Mouse (Mus musculus) limb, embryonic 12.5 days (tissue): ENCODE data around the gene B230118H07Rik. TPM values are rescaled to one million over a fixed set of nuclear protein-coding genes. Genes with fewer than 3 reads are reported as not detected.

ENCODE experiments used
- ATAC-seq: fragments of 200-750 bp; cut with Nextera tagmentation; 2 replicates; pipeline ENCODE4 v1.8.0; 2017; ENCODE audit warnings: low read depth, moderate TSS enrichment; ENCODE audit not compliant: insufficient number of reproducible peaks, insufficient read depth, low FRiP score, low TSS enrichment
- H3K27ac ChIP-seq: fragments of 300-500 bp; sonication (generic); 2 replicates; pipeline ENCODE4 v1.5.1; 2016; ENCODE audit warnings: mild to moderate bottlenecking, moderate library complexity
- H3K27me3 ChIP-seq: fragments of 300-500 bp; sonication (generic); 2 replicates; pipeline ENCODE4 v1.6.1; 2016; ENCODE audit warnings: mild to moderate bottlenecking, moderate library complexity
- H3K36me3 ChIP-seq: fragments of 300-500 bp; sonication (generic); 2 replicates; pipeline ENCODE4 v1.6.1; 2016; ENCODE audit warnings: mild to moderate bottlenecking, moderate library complexity
- H3K4me1 ChIP-seq: fragments of 300-500 bp; sonication (generic); replicated peaks from 2 replicates; pipeline ENCODE4 v1.6.1; 2016
- H3K4me2 ChIP-seq: fragments of 300-500 bp; sonication (generic); 2 replicates; pipeline ENCODE4 v1.6.1; 2016; ENCODE audit warnings: mild to moderate bottlenecking, moderate library complexity
- H3K4me3 ChIP-seq: fragments of 300-500 bp; sonication (generic); replicated peaks from 2 replicates; pipeline ENCODE4 v1.5.1; 2016; ENCODE audit warnings: mild to moderate bottlenecking
- H3K9ac ChIP-seq: fragments of 300-500 bp; sonication (generic); replicated peaks from 2 replicates; pipeline ENCODE4 v1.6.1; 2016; ENCODE audit warnings: mild to moderate bottlenecking, moderate library complexity
- H3K9me3 ChIP-seq: fragments of 300-500 bp; sonication (generic); 2 replicates; pipeline ENCODE4 v1.6.1; 2016; ENCODE audit warnings: mild to moderate bottlenecking, moderate library complexity
- WGBS: fragments of 180-500 bp; shearing (Covaris S2); methylation state at CpG from one replicate; pipeline ENCODE4 v1.1.7; 2016; 5-methylcytosine and 5-hydroxymethylcytosine counted together
- polyA plus RNA-seq: library from polyadenylated mRNA; unstranded; fragments of >200 nt; fragmentation: Nextera tagmentation; extraction: Ambion mirVana; gene quantifications from 2 replicates; pipeline ENCODE4 v1.2.1, GENCODE M21; 2016

Gene B230118H07Rik
- polyA plus RNA-seq, 1 experiment from 2014 or later = 57.7 TPM

DNA sequence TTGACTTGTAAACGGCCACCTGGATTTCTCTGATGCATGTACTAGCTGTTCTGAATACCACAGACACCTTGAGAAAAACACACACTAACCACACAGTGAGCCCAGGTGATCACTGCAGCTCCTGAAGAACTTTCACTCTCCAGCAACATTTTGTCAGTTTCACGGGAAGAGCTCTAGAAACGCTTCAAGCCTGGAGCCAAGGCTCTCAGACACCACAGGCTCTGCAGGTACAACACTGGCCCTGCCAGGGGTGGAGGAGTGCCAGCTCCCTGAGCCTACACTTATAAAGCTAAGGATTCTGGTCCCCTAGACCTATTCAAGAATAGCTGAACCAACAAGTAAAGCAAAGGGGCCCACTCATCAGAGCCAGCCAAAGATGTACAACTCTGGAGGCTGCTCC, 67.9 kb downstream of the B230118H07Rik start:
- no peak overlapping the region for H3K4me2 ChIP-seq
- WGBS = 70% methylated on average over 3 of the region's 3 CpGs
- H3K4me1 ChIP-seq = peaks cover 27% of the 10 kb centered on the region
- H3K4me3 ChIP-seq = no peak overlapping the region
- no peak overlapping the region for H3K9ac ChIP-seq
- H3K27ac ChIP-seq = no peak overlapping the region
- no peaks in the 10 kb centered on the region for H3K9me3 ChIP-seq
- peaks cover 5% of the 10 kb centered on the region; the same call in 1 of the 2 replicates for H3K36me3 ChIP-seq
- ATAC-seq = no peak
- H3K27me3 ChIP-seq = no peaks in the 10 kb centered on the region

DNA sequence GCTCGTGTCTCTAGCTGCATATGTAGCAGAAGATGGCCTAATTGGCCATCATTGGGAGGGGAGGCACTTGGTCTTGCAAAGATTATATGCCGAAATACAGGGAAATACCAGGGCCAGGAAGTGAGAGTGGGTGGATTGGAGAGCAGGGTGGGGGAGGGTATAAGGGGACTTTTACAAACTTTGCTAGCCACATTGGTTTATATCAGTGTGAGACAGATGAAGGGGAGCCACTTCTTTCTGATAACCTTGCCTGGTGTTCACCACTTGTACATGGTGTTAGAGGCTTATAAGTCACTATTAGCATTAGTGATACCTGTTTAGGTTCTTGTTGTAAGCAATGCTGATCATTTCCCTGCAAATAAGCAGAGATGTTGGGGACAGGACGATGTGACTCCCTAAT, 68.4 kb downstream of the B230118H07Rik start:
- H3K27me3 ChIP-seq = no peaks in the 10 kb centered on the region
- WGBS = 59% methylated on average over 3 of the region's 3 CpGs
- H3K4me3 ChIP-seq = no peak overlapping the region
- no peak overlapping the region for H3K27ac ChIP-seq
- no peak overlapping the region for H3K4me2 ChIP-seq
- ATAC-seq = no peak
- peaks cover 32% of the 10 kb centered on the region for H3K4me1 ChIP-seq
- peaks cover 5% of the 10 kb centered on the region; the same call in 1 of the 2 replicates for H3K36me3 ChIP-seq
- H3K9ac ChIP-seq = no peak overlapping the region
- H3K9me3 ChIP-seq = no peaks in the 10 kb centered on the region

DNA sequence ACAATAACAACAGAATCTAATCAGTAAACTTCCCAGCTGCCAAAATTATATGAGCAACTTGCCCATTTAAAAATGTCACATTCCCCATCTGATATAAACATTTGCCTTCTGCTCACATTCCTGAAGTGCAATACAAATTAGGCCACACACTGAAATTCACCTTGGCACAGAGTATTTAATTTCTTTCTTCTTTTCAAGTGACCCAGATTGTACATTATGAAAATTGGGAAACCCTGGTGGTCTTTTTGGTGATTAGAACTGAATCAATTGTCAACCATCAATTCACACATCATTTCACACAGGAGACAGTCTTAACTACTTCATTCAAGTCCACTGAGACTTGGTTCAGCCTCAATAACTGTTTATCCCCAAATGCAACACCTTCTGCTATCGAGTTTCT, 68.9 kb downstream of the B230118H07Rik start:
- Histone ChIP-seq H3K4me2 (no peak overlapping the region), H3K4me1 (peaks cover 35% of the 10 kb centered on the region), H3K4me3 (no peak overlapping the region), H3K9me3 (no peaks in the 10 kb centered on the region), H3K27me3 (no peaks in the 10 kb centered on the region), H3K9ac (no peak overlapping the region), H3K27ac (no peak overlapping the region), H3K36me3 (peaks cover 5% of the 10 kb centered on the region; the same call in 1 of the 2 replicates)
- ATAC-seq = no peak
- WGBS = 27% methylated on average over 1 of the region's 1 CpGs

DNA sequence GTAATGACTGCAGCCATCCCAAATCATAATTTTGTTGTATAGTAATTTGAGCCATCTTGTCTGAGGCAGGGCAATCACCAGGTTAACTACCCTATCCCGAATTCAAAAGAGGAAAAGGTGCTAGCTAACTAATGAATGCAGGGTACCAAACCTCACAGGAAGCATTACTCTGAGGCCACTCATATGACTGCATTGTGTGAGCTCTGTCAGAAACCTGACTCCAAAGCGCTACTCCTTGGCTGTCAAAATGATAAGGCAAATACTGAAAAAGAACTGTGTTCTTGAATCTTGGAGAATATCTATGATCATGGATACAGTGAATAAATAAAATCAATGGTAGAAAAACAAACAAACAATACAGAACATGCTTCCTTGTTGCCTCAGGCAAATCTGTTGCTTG, 69.3 kb downstream of the B230118H07Rik start:
- no peak for ATAC-seq
- no peak overlapping the region for H3K9ac ChIP-seq
- WGBS = 44% methylated on average over 2 of the region's 2 CpGs

DNA sequence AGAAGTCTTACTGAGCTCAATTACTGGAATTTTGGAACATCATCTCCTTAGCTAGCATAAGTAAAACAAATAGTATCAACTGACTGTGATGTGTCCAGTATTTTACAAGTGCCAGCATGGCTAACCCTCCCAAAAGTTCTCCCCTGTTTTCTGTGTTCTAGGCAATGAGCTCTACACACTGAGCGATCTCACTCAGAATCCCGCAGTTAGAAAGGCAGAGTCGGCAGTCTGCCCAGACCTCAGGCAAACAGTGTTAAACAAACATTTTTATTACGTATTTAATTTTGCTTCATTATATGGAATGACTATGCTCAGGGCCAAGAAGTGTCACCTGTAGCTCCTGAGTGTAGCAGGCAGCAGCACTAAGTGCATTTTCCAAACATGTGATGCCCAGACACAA, 72.1 kb downstream of the B230118H07Rik start:
- H3K4me1 ChIP-seq = peaks cover 41% of the 10 kb centered on the region
- no peak for ATAC-seq

More for the DNA sequence above, 69.3 kb downstream of the B230118H07Rik start:
- no peak overlapping the region for H3K27ac ChIP-seq
- H3K9me3 ChIP-seq = no peaks in the 10 kb centered on the region
- no peak overlapping the region for H3K4me3 ChIP-seq
- H3K36me3 ChIP-seq = peaks cover 4% of the 10 kb centered on the region; the same call in 1 of the 2 replicates
- H3K4me1 ChIP-seq = peaks cover 39% of the 10 kb centered on the region
- no peak overlapping the region for H3K4me2 ChIP-seq
- H3K27me3 ChIP-seq = no peaks in the 10 kb centered on the region

DNA sequence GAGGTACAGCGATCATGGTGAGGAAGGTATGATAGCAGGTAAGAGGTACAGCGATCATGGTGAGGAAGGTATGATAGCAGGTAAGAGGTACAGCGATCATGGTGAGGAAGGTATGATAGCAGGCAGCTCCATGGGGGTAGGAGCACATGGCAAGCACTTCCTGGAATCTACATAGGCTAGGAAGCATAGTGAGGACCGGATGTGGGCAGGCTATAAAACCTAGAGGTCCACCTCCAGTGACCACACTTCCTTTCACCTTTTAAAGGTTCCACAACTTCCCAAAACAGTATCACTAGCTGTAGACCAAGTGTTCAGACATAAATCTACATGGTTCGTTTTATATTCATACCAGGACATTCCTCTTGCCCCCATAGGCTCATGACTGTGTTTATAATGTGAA, 80.1 kb downstream of the B230118H07Rik start:
- 77% methylated on average over 4 of the region's 5 CpGs for WGBS
- no peaks in the 10 kb centered on the region for H3K9me3 ChIP-seq
- H3K27ac ChIP-seq = no peak overlapping the region
- no peaks in the 10 kb centered on the region for H3K36me3 ChIP-seq
- H3K27me3 ChIP-seq = no peaks in the 10 kb centered on the region; the same call in 1 of the 2 replicates
- H3K9ac ChIP-seq = no peak overlapping the region
- no peaks in the 10 kb centered on the region; the same call in 1 of the 2 replicates for H3K4me1 ChIP-seq
- no peak overlapping the region for H3K4me3 ChIP-seq
- ATAC-seq = no peak
- no peak overlapping the region for H3K4me2 ChIP-seq

More for the DNA sequence above, 72.1 kb downstream of the B230118H07Rik start:
- Histone ChIP-seq H3K9ac (no peak overlapping the region), H3K36me3 (no peaks in the 10 kb centered on the region), H3K4me2 (no peak overlapping the region), H3K27ac (no peak overlapping the region), H3K27me3 (no peaks in the 10 kb centered on the region), H3K4me3 (no peak overlapping the region), H3K9me3 (no peaks in the 10 kb centered on the region)
- WGBS = 52% methylated on average over 4 of the region's 4 CpGs

DNA sequence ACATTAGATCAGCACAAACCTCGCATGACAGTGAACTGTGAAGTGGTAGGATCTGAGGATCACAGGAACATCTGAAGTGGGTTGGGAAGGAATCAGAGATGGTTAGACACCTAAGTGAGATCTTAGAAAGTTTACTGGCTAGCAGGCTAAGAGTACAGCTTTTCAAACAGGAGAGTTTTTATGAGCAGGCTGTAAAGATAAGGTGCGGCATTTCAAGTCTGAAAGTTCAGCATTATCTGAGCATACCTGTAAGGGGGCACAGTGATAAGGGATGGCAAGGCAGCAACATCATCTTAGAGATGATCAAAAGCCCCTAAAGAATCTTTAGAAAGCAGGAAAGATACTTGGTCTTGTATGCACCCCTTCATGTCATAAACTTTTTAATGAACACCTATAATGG, 81.8 kb downstream of the B230118H07Rik start:
- ATAC-seq = no peak
- Histone ChIP-seq H3K27me3 (no peaks in the 10 kb centered on the region; the same call in 1 of the 2 replicates), H3K4me1 (no peaks in the 10 kb centered on the region), H3K9ac (no peak overlapping the region), H3K4me2 (no peak overlapping the region), H3K27ac (no peak overlapping the region), H3K4me3 (no peak overlapping the region), H3K36me3 (no peaks in the 10 kb centered on the region), H3K9me3 (no peaks in the 10 kb centered on the region)
- WGBS = 66% methylated on average over 2 of the region's 2 CpGs

DNA sequence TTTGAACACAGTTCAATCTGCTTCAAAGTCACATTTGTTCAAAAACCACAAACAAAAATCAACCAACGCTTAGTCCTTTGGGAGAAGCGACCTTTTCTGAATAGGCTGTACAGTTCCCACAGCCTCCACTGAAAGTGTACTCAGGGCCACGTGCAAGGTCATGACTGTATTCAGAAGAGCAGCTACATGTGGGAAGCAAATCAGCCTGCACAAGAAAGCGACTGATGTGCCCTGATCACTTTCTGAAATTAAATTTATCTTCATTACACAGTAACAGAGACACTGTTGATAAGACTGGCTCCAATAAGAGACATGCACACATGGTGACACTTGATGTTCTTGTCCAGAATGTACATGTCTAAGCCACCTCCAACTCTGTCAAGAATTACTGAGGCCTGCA, 85.6 kb downstream of the B230118H07Rik start:
- Histone ChIP-seq H3K4me3 (no peak overlapping the region), H3K4me1 (no peaks in the 10 kb centered on the region), H3K9ac (no peak overlapping the region), H3K9me3 (no peaks in the 10 kb centered on the region), H3K4me2 (no peak overlapping the region), H3K27ac (no peak overlapping the region), H3K27me3 (no peaks in the 10 kb centered on the region; the same call in 1 of the 2 replicates), H3K36me3 (peaks cover 4% of the 10 kb centered on the region; the same call in 1 of the 2 replicates)
- ATAC-seq = no peak
- WGBS = 85% methylated on average over 4 of the region's 4 CpGs

DNA sequence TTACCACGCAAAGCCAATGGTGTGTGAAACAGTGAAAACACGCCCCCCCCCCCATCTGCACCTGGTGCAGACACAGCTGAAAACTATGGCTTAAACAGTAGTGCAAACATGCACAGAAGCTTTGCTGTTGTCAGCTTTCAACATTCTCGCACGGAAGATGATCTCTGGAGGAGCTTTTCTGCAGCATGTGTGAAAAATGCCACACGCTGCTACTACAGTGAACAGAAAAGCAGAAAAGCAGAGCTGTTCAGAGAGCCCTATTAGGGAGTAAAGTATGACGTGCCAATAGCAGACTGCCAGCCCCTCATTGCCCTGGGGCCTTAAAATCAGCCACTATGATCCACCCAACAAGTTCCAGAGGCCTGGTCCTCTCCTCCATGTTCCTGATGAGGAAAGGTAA, 86.1 kb downstream of the B230118H07Rik start:
- no peak overlapping the region for H3K4me2 ChIP-seq
- no peak overlapping the region for H3K4me3 ChIP-seq
- H3K27me3 ChIP-seq = no peaks in the 10 kb centered on the region; the same call in 1 of the 2 replicates
- no peak overlapping the region for H3K27ac ChIP-seq
- H3K9ac ChIP-seq = no peak overlapping the region
- H3K4me1 ChIP-seq = no peaks in the 10 kb centered on the region
- H3K9me3 ChIP-seq = no peaks in the 10 kb centered on the region
- peaks cover 4% of the 10 kb centered on the region; the same call in 1 of the 2 replicates for H3K36me3 ChIP-seq
- 72% methylated on average over 6 of the region's 6 CpGs for WGBS
- ATAC-seq = no peak

DNA sequence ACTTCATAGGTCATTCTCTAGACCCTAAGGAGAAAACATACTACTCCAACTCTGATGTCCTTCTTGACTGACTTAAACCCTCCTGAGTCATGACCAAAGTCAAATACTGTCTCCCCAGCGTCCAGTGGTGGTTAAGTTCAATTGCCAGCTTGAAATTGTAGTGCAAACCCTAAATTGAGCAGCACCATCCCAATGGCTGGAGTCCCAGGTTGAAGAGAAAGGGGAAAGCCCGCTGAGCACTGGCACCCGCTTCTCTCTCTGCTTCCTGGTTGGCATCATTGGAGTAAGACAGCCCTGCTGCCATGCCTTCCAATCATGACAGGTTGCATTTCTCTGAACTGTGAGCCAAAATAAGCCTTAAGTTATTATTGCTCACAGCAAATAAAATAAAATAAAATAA, 89.9 kb downstream of the B230118H07Rik start:
- Histone ChIP-seq H3K27ac (no peak overlapping the region), H3K9me3 (no peaks in the 10 kb centered on the region), H3K4me2 (no peak overlapping the region), H3K4me1 (no peaks in the 10 kb centered on the region), H3K27me3 (no peaks in the 10 kb centered on the region), H3K36me3 (peaks cover 4% of the 10 kb centered on the region; the same call in 1 of the 2 replicates), H3K4me3 (no peak overlapping the region), H3K9ac (no peak overlapping the region)
- ATAC-seq = no peak
- WGBS = 88% methylated on average over 3 of the region's 3 CpGs

DNA sequence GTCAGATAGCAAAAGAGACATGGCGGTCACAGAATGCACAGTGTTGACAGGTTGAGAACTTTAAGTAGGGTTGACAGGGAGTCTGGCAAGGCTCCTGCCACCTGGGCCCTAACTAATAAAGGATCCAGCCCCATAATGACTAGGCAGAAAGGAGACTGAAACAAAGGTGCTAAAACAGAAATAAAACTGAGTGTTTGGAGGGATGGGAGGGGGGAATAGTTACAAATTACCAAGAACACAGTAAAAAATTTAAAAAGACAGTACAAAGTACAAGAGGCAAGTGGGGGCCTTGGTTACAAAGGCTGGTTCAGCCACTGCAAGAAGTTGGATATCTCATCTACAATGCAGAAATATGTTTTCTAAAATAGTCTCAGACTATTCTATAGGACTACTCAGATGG, 93.4 kb downstream of the B230118H07Rik start:
- H3K4me1 ChIP-seq = no peaks in the 10 kb centered on the region
- no peak overlapping the region for H3K9ac ChIP-seq
- no peak overlapping the region for H3K4me2 ChIP-seq
- no peak overlapping the region for H3K4me3 ChIP-seq
- H3K36me3 ChIP-seq = no peaks in the 10 kb centered on the region
- WGBS = 63% methylated on average over 1 of the region's 1 CpGs
- ATAC-seq = no peak
- H3K27ac ChIP-seq = no peak overlapping the region
- no peaks in the 10 kb centered on the region for H3K9me3 ChIP-seq
- no peaks in the 10 kb centered on the region for H3K27me3 ChIP-seq

DNA sequence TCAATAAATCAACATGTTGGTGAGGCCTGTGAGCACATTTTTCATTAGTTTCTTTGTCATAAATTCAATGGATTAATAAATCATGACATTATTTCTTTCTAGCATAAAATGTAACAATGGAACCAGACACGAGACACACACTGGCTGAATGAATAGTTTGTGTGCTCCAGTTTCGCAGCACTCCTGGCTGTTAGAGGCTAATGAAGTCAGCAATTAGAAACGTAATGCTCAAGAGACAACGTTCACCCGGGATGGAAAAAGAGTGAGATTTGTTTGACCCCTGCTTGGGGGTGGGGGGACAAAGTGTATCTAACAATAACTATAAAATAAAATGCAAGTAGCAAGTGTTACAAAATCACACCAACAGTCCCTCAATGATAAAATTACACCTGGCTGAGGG, 95.5 kb downstream of the B230118H07Rik start:
- H3K36me3 ChIP-seq = no peaks in the 10 kb centered on the region
- H3K9me3 ChIP-seq = no peaks in the 10 kb centered on the region
- no peak overlapping the region for H3K9ac ChIP-seq
- H3K4me2 ChIP-seq = no peak overlapping the region
- no peak for ATAC-seq
- WGBS = 66% methylated on average over 5 of the region's 5 CpGs
- H3K4me1 ChIP-seq = no peaks in the 10 kb centered on the region
- H3K27ac ChIP-seq = no peak overlapping the region
- no peaks in the 10 kb centered on the region for H3K27me3 ChIP-seq
- H3K4me3 ChIP-seq = no peak overlapping the region
